Mouse (Mus musculus) bone marrow macrophage, adult 2 months (primary cell): ENCODE data around the gene Pik3r1.

Source experiments
- CTCF ChIP-seq: IDR thresholded peaks from 2 replicates; pipeline ENCODE4 v1.5.1; 2012; ENCODE audit warnings: low read depth, mild to moderate bottlenecking, low read length, moderate library complexity
- POLR2A ChIP-seq: IDR thresholded peaks from 2 replicates; pipeline ENCODE4 v1.6.1; 2012; ENCODE audit warnings: mild to moderate bottlenecking, low read depth, low read length, borderline replicate concordance

DNA sequence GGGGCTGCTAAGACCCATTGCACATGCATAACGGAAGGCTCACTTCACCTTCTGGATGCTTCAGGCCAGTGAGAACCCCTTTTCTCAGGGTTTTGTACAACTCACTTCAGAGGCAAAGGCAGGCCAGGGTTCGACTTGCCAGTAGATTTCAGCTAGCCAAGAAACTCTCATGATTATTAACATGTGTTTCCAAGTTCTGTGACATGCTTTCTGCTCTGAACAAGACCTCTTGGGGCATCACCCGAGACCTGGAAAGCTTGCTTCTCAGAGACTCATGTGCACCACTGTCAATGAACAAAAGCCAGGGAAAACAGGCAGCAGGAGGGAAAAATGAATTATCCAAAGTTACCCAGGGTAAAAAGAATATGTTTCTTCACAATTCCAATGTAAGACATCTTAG lies 71.7 kb downstream of the Pik3r1 start:
- no peak for TF ChIP-seq POLR2A
- TF ChIP-seq CTCF = no peak
